8 mouse cellular contexts compared by ENCODE assay signal in genomic region chr10:79984195-79984816, GRCm38 (mm10). TPM values are rescaled to one million over a fixed set of nuclear protein-coding genes. Genes with fewer than 3 reads are reported as not detected.
A peak's percentile ranks its signal among the peaks of the same experiment; 100 is the strongest.
DNase-seq lines count a peak whose midpoint lies in the region; ATAC-seq lines count a peak whose summit lies in the region.

Gene Tmem259 (minus strand): TSS chr10:79984330.

- peaks cover 62% of the 10 kb centered on the region for H3K4me1 ChIP-seq in forebrain, embryonic 12.5 days
- H3K4me1 ChIP-seq in heart, embryonic 16.5 days (ENCODE audit: control insufficient read depth, insufficient read depth, low read length): peaks cover 55% of the 10 kb centered on the region
- H3K4me1 ChIP-seq in liver, embryonic 15.5 days (replicated peaks): peaks cover 82% of the 10 kb centered on the region
- H3K4me1 ChIP-seq in neural tube, embryonic 13.5 days (replicated peaks): peaks cover 71% of the 10 kb centered on the region

- no peaks in the 10 kb centered on the region for H3K9me3 ChIP-seq in forebrain, embryonic 12.5 days
- H3K9me3 ChIP-seq in heart, embryonic 16.5 days (replicated peaks; ENCODE audit: control insufficient read depth, low read length): no peaks in the 10 kb centered on the region
- no peaks in the 10 kb centered on the region for H3K9me3 ChIP-seq in liver, embryonic 15.5 days (replicated peaks)
- H3K9me3 ChIP-seq in neural tube, embryonic 13.5 days: no peaks in the 10 kb centered on the region

- H3K4me3 ChIP-seq in forebrain, embryonic 12.5 days (replicated peaks): peak within 1 kb of the TSS; percentile 76
- H3K4me3 ChIP-seq in heart, embryonic 16.5 days (ENCODE audit: low read length): peak within 1 kb of the TSS; percentile 86
- H3K4me3 ChIP-seq in liver, embryonic 15.5 days (replicated peaks): peak within 1 kb of the TSS; percentile 87
- H3K4me3 ChIP-seq in neural tube, embryonic 13.5 days: peak within 1 kb of the TSS; percentile 72

- peak; percentile 79 for ATAC-seq in forebrain, embryonic 12.5 days (ENCODE audit: low FRiP score)
- peak; percentile 53 for ATAC-seq in heart, embryonic 16.5 days (replicated peaks; ENCODE audit: extremely low read depth, insufficient read depth, low FRiP score)
- ATAC-seq in liver, embryonic 15.5 days (ENCODE audit: insufficient read depth): peak; percentile 71
- ATAC-seq in neural tube, embryonic 13.5 days (ENCODE audit: low read depth): peak; percentile 76

- H3K4me2 ChIP-seq in forebrain, embryonic 12.5 days: peak within 1 kb of the TSS; percentile 91
- peak within 1 kb of the TSS; percentile 99 for H3K4me2 ChIP-seq in heart, embryonic 16.5 days (ENCODE audit: low read depth, low read length)
- H3K4me2 ChIP-seq in liver, embryonic 15.5 days: peak within 1 kb of the TSS; percentile 91
- peak within 1 kb of the TSS; percentile 80 for H3K4me2 ChIP-seq in neural tube, embryonic 13.5 days

- peak within 1 kb of the TSS; percentile 94 for H3K27ac ChIP-seq in forebrain, embryonic 12.5 days
- peak within 1 kb of the TSS; percentile 98 for H3K27ac ChIP-seq in heart, embryonic 16.5 days (ENCODE audit: low read length)
- H3K27ac ChIP-seq in liver, embryonic 15.5 days (replicated peaks): peak within 1 kb of the TSS; percentile 99
- peak within 1 kb of the TSS; percentile 95 for H3K27ac ChIP-seq in neural tube, embryonic 13.5 days (replicated peaks)

- peak within 1 kb of the TSS; percentile 80 for H3K9ac ChIP-seq in forebrain, embryonic 12.5 days
- peak within 1 kb of the TSS; percentile 96 for H3K9ac ChIP-seq in heart, embryonic 16.5 days (ENCODE audit: low read length)
- peak within 1 kb of the TSS; percentile 88 for H3K9ac ChIP-seq in liver, embryonic 15.5 days
- H3K9ac ChIP-seq in neural tube, embryonic 13.5 days: peak within 1 kb of the TSS; percentile 90

- peak; percentile 93 for DNase-seq in ES-CJ7 (ENCODE audit: low read depth, low spot score)
- peak; percentile 82 for DNase-seq in c-Kit-positive CD71-positive TER-119-negative erythroid progenitor cells, embryonic 14.5 days (ENCODE audit: low read depth)
- DNase-seq in kidney, postnatal 25 days: peak; percentile 92 to 94
- peak; percentile 79 for DNase-seq in telencephalon, adult 2 months (ENCODE audit: low read depth, low spot score)

- under 1% methylated on average over 41 of the region's 49 CpGs for WGBS in forebrain, embryonic 12.5 days
- WGBS in heart, embryonic 16.5 days: under 1% methylated on average over 43 of the region's 49 CpGs
- WGBS in liver, embryonic 15.5 days (ENCODE audit: insufficient replicate concordance): 1% methylated on average over 49 of the region's 49 CpGs
- WGBS in neural tube, embryonic 13.5 days: under 1% methylated on average over 48 of the region's 49 CpGs

- peaks cover 10% of the 10 kb centered on the region for H3K36me3 ChIP-seq in forebrain, embryonic 12.5 days (replicated peaks)
- H3K36me3 ChIP-seq in heart, embryonic 16.5 days (ENCODE audit: control insufficient read depth, insufficient read depth): no peaks in the 10 kb centered on the region
- peaks cover 17% of the 10 kb centered on the region for H3K36me3 ChIP-seq in liver, embryonic 15.5 days (replicated peaks)
- H3K36me3 ChIP-seq in neural tube, embryonic 13.5 days: peaks cover 5% of the 10 kb centered on the region; the same call in 1 of the 2 replicates

- H3K27me3 ChIP-seq in forebrain, embryonic 12.5 days: peaks cover 29% of the 10 kb centered on the region
- H3K27me3 ChIP-seq in heart, embryonic 16.5 days (ENCODE audit: control insufficient read depth, insufficient read depth, low read length): no peaks in the 10 kb centered on the region
- peaks cover 22% of the 10 kb centered on the region for H3K27me3 ChIP-seq in liver, embryonic 15.5 days
- peaks cover 26% of the 10 kb centered on the region for H3K27me3 ChIP-seq in neural tube, embryonic 13.5 days

RNA-seq across cellular contexts. Expression of gene Tmem259, which starts in this region (rescaled TPM):
- 14.7 and 19.2 TPM in 2 replicates for polyA plus RNA-seq in forebrain, embryonic 12.5 days (2016; fragmentation: Nextera tagmentation; extraction: Ambion mirVana)
- polyA plus RNA-seq in heart, embryonic 16.5 days (2015; fragmentation: Nextera tagmentation; extraction: Ambion mirVana): 10.6 and 13.5 TPM in 2 replicates
- polyA plus RNA-seq in liver, embryonic 15.5 days (2015; fragmentation: Nextera tagmentation; extraction: Ambion mirVana): 8.4 and 11.0 TPM in 2 replicates
- 21.0 and 21.4 TPM in 2 replicates for polyA plus RNA-seq in neural tube, embryonic 13.5 days (2015; fragmentation: Nextera tagmentation; extraction: Ambion mirVana)

Comparison
In these comparisons a context has a peak if more than half of its experiments do, and no peak if none do; other contexts are left out.
1. Peak in every context shown above with its lines: DNase-seq, ATAC-seq, H3K4me3 ChIP-seq and H3K27ac ChIP-seq.